Mouse (Mus musculus) layer of hippocampus, postnatal 36 days (tissue): Measurements from ENCODE around the gene Klk15. TPM values are rescaled to one million over a fixed set of nuclear protein-coding genes. Genes with fewer than 3 reads are reported as not detected.
"Not testable (repeated sequence)": the region's sequence is repeated elsewhere in the genome, so short reads cannot be mapped to it uniquely, and the experiment has no call there.

Source experiments
- DNase-seq, 2 experiments: peaks; one replicate each; pipeline ENCODE4 v3.0.0; 2022
- total RNA-seq, 2 experiments: library from RNA; stranded (reverse); gene quantifications; 2 replicates each; pipeline ENCODE4 v1.2.3; 2021

The Klk15 gene
- total RNA-seq: not detected

GRCm38 (mm10) chr7:43933440-43933839, at the start of gene Klk15:
Gene Klk15 (plus strand): TSS chr7:43933740.
- no peak for DNase-seq

DNA sequence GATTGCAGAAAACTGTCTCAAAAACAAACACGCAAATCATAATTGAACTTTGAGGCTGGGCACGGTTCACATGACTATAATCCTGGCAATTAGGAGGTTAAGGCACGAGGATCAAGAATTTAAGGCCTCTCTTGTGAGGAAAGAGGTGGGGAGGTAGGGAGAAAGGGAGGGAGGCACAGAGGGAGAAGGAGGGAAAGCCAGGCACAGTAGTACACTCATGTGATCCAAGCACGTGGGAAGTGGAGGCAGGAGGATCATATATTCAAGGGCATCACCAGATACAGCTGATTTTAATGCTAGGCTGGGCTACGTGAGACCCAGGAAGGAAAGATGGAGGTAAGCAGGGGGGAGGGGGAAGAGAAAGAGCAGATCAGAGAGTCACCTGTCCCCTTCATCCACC, 42.2 kb upstream of the Klk15 start:
- no peak for DNase-seq

DNA sequence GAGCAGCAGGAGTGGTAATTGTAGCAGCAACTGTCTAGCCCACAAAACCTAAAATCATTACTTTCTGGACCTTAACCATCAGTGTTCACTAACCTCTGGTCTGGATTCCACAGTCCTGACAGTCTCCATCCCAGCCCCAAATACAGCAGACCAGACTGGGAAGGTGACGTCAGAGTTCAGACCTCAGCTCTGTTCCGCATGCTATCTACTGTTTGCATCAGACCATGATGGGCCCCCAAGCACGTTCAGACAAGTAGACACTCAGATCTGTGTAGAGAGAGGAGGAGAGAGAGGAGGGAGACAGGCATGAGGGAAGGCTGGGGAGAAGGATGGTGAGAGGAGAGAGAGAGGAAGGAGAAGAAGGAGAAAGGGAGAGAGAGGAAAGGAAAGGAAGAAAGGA, 41.8 kb upstream of the Klk15 start:
- DNase-seq: no peak

DNA sequence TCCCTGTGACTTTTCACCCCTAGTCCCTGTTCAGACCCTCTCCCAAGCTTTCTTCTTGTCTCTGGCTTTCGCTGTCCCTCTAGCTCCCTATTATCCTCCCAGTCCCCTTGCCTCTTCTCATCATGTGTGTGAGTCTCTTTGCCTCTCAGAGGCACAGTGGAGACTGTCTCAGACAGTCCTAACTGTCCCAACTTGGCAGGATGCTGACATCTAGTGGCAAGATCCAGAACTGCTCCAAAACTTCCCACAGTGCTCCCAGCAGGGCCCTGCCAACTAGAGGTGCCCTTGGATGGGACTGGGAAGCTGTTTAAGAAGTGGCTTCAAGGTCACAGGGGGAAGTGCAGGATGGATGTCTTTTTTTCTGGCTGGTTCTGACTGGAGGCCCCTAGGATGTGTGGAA, 38.7 kb upstream of the Klk15 start:
- peak; percentile 81 to 87 for DNase-seq

- DNase-seq: no peak
These were observed 18.7 kb upstream of the Klk15 start for GRCm38 (mm10) chr7:43914821-43915220.

- DNase-seq: no peak
These were observed 15.1 kb upstream of the Klk15 start for GRCm38 (mm10) chr7:43918426-43918825.

DNA sequence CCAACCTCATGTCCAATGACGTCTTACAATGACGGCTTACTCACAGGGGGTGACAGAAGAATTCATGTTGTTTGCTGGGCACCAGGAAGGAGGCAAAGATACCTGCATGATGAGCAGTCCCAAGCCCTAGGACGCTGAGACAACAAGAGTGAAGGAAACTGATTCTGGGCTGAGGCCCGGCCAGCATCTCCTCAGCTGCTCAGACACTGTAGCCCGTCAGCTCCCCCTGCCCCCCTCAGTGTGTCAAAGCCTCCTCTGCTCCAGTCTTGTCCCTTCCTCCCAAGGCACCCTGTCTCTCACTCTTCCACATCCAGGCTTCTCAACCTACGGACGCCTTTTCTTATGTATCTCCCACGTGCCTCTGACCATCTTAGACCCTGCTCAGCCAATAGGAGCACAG, 14.7 kb upstream of the Klk15 start:
- DNase-seq: no peak

- DNase-seq: peak; percentile 58 to 64
These were observed 13.7 kb upstream of the Klk15 start for GRCm38 (mm10) chr7:43919559-43920451.

DNA sequence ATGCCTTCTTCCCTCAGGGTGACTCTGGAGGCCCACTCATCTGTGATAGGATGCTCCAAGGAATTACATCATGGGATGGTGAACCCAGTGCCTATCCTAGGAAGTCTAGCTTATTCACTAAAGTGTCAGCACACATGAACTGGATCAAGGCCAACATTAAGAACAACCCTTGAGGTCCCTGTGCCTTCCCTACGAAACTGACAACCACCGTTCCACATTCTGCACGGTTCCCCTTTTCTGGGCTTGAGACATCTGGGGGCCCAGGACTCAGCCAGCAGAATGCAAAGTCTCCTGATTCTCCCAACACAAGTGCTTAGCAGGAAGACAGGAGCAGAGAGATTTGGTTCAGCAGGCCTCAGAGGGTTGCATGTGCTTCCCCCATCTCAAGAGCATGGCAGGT, 13.0 kb upstream of the Klk15 start:
- no peak for DNase-seq

- DNase-seq: no peak
These were observed 12.5 kb upstream of the Klk15 start for GRCm38 (mm10) chr7:43921087-43921486.

- no peak for DNase-seq
These were observed 11.6 kb upstream of the Klk15 start for GRCm38 (mm10) chr7:43921941-43922340.

DNA sequence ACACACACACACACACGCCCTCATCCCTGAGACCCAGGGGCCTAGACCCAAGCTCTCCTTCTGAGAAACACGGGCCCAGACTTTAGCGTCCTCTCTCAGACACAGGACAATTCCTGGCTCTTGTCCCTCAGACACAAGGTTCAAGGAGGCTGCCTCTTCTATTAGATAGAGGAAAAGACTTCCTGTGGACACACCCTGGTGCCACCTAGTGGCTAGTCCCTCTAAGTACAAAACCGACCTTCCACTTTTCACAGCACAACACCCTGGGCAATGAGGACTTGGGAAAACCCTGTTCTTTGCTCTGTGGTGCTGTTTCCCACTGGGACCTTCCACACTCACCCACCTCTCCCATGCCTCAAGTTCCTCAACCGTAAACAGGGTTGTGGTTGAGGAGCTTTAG, 7.6 kb upstream of the Klk15 start:
- DNase-seq: no peak

- no peak for DNase-seq
These were observed 5.0 kb upstream of the Klk15 start for GRCm38 (mm10) chr7:43928521-43928920.

GRCm38 (mm10) chr7:43932337-43932736, 1.2 kb upstream of the Klk15 start:
- DNase-seq: no peak

GRCm38 (mm10) chr7:43934747-43935146, 1.2 kb downstream of the Klk15 start:
- DNase-seq: no peak

- no peak for DNase-seq
These were observed 3.0 kb downstream of the Klk15 start for GRCm38 (mm10) chr7:43936551-43936950.

DNA sequence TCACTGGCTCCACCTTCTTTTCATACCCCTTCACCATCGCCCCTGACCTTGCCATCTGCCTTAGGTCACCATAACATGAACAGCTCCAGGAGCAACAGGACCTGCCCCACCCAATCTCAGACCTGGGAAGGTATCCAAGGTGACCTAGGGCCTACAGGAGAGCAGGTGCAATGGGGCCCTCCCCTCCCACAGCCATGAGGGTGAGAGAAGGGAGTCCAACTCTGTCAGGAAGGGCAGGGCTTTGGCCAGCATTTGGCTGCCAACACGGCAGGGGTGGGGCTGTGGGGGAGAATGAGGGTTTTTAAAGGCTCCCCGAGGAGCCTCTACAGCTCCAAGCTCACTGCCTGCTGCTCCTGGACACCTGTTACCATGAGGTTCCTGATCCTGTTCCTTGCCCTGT, 8.8 kb downstream of the Klk15 start:
- not testable (repeated sequence) for DNase-seq

DNA sequence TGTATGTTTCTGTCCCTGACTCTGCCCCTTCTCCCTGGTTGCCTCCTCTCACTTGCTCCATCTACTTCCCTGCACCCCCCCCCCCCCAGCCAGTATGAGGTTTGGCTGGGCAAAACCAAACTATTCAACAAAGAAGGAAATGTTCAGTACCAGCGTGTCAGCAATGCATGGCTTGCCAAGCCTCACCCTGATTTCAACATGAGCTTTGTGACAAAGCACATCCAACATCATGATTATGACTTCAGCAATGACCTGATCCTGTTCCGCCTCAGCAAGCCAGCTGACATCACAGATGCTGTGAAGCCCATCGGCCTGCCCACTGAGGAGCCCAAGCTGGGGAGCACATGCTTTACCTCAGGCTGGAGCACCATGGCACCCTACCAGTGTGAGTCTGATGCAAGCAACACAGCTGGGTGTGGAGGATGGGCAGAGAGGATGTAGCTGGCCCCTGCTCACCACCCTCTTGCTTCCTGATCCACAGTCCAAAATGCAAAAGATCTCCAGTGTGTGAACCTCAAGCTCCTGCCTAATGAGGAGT, 11.3 kb downstream of the Klk15 start:
- DNase-seq: no peak

DNA sequence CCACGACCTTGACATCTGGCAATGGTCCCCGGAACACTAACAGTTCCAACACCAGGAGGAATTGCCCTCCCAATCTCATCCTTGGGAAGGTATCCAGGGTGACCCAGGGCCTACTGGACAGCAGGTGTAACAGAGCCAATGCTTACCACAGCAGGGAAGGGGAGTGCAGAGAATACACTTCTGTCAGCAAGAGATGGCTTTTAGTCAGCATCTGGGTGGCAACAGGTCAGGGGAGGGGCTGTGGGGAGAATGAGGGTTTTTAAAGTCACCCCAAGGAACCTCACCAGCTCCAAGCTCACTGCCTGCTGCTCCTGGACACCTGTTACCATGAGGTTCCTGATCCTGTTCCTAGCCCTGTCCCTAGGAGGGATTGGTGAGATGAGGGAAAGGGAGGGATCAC, 16.8 kb downstream of the Klk15 start, which contains the start of gene Klk1b8:
Gene Klk1b8, plus strand, starts transcription at position 301 of the 400 bp plus-strand sequence.
- DNase-seq: no peak

GRCm38 (mm10) chr7:43952703-43953102, 19.2 kb downstream of the Klk15 start:
- DNase-seq: peak; percentile 16 to 24

GRCm38 (mm10) chr7:43966451-43966850, 32.9 kb downstream of the Klk15 start, which contains the start of gene Klk1b1:
Gene Klk1b1 (plus strand): TSS chr7:43966751.
- DNase-seq: no peak

GRCm38 (mm10) chr7:43967058-43967457, 33.5 kb downstream of the Klk15 start:
- no peak for DNase-seq

GRCm38 (mm10) chr7:43967612-43968011, 34.1 kb downstream of the Klk15 start:
- no peak for DNase-seq

DNA sequence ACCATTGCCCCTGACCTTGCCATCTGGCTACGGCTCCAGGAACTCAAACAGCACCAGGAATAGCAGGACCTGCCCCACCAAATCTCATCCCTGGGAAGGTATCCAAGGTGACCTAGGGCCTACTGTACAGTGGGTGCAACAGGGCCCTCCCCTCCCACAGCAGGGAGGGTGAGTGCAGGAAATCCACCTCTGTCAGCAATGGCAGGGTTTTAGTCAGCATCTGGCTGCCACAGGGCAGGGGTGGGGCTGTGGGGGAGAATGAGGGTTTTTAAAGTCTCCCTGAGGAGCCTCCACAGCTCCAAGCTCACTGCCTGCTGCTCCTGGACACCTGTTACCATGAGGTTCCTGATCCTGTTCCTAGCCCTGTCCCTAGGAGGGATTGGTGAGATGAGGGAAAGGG, 42.2 kb downstream of the Klk15 start, which contains the start of gene Klk1b9:
Gene Klk1b9, plus strand, starts transcription at position 301 of the 400 bp plus-strand sequence.
- DNase-seq: not testable (repeated sequence)
